Mouse (Mus musculus) limb, embryonic 11.5 days (tissue): ENCODE data around the gene Mettl6. TPM values are rescaled to one million over a fixed set of nuclear protein-coding genes. Genes with fewer than 3 reads are reported as not detected.

Source experiments
- ATAC-seq: fragments of 200-750 bp; cut with Nextera tagmentation; 2 replicates; pipeline ENCODE4 v1.8.0; 2017; ENCODE audit warnings: low read depth; ENCODE audit not compliant: insufficient number of reproducible peaks, low FRiP score, low TSS enrichment
- DNase-seq: peaks from one replicate; pipeline ENCODE4 v3.0.0-alpha.2; 2015; ENCODE audit warnings: low spot score
- H3K27ac ChIP-seq: fragments of 300-500 bp; sonication (generic); replicated peaks from 2 replicates; pipeline ENCODE4 v1.5.1; 2014; ENCODE audit warnings: low read depth, mild to moderate bottlenecking, low read length
- H3K27me3 ChIP-seq: fragments of 300-500 bp; sonication (generic); 2 replicates; pipeline ENCODE4 v1.6.1; 2014; ENCODE audit warnings: mild to moderate bottlenecking, low read length, mixed read lengths; ENCODE audit not compliant: control insufficient read depth, insufficient read depth
- H3K36me3 ChIP-seq: fragments of 300-500 bp; sonication (generic); 2 replicates; pipeline ENCODE4 v1.6.1; 2014; ENCODE audit warnings: mild to moderate bottlenecking, low read length, moderate library complexity, mixed read lengths; ENCODE audit not compliant: control insufficient read depth, insufficient read depth
- H3K4me1 ChIP-seq: fragments of 300-500 bp; sonication (generic); 2 replicates; pipeline ENCODE4 v1.6.1; 2014; ENCODE audit warnings: low read length, mixed read lengths; ENCODE audit not compliant: control insufficient read depth, insufficient read depth
- H3K4me2 ChIP-seq: fragments of 300-500 bp; sonication (generic); 2 replicates; pipeline ENCODE4 v1.6.1; 2014; ENCODE audit warnings: low read depth, mild to moderate bottlenecking, moderate library complexity; ENCODE audit not compliant: severe bottlenecking
- H3K4me3 ChIP-seq: fragments of 300-500 bp; sonication (generic); 2 replicates; pipeline ENCODE4 v1.5.1; 2014; ENCODE audit warnings: low read depth, low read length
- H3K9ac ChIP-seq: fragments of 300-500 bp; sonication (generic); 2 replicates; pipeline ENCODE4 v1.6.1; 2014; ENCODE audit warnings: mild to moderate bottlenecking, low read length
- H3K9me3 ChIP-seq: fragments of 300-500 bp; sonication (generic); 2 replicates; pipeline ENCODE4 v1.6.1; 2016; ENCODE audit warnings: low read length; ENCODE audit not compliant: control insufficient read depth
- WGBS: fragments of 180-500 bp; shearing (Covaris S2); extraction: QIAGEN DNeasy Blood & Tissue Kit; methylation state at CpG from one replicate; pipeline ENCODE4 v1.1.7; 2014; 5-methylcytosine and 5-hydroxymethylcytosine counted together
- polyA plus RNA-seq: library from polyadenylated mRNA; unstranded; fragments of >200 nt; fragmentation: Nextera tagmentation; extraction: Ambion mirVana; gene quantifications from 2 replicates; pipeline ENCODE4 v1.2.1, GENCODE M21; 2014

Mettl6 gene
- polyA plus RNA-seq, 1 experiment from 2014 or later: 92.8 TPM

DNA sequence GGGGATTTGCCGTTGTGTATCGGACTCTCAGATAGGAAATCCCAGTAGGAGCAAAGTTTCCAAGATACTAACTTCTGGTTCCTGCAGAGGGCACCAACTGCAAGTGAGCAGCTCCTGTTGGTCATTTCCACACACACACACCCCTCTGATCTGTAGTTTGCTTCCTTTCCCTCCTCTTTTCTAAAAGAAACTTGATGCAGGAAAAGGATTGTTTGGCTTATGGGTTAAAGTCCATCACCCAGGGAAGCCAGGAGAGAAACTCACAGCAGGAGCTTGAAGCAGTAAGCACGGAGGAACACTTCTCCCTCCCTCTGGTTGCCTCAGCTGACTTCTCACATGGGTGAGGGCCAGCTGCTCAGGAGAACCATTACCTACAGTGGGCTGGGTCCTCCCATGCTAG, 24.3 kb upstream of the Mettl6 start:
- H3K4me3 ChIP-seq: no peak overlapping the region
- H3K27me3 ChIP-seq: no peaks in the 10 kb centered on the region
- DNase-seq (no peak), ATAC-seq (no peak)
- no peaks in the 10 kb centered on the region for H3K4me1 ChIP-seq
- H3K4me2 ChIP-seq: no peak overlapping the region
- WGBS: 63% methylated on average over 3 of the region's 3 CpGs
- no peak overlapping the region for H3K27ac ChIP-seq
- no peaks in the 10 kb centered on the region for H3K36me3 ChIP-seq
- H3K9ac ChIP-seq: no peak overlapping the region
- no peaks in the 10 kb centered on the region for H3K9me3 ChIP-seq

- Histone ChIP-seq H3K27ac (no peak overlapping the region), H3K4me3 (no peak overlapping the region), H3K9ac (no peak overlapping the region), H3K4me1 (no peaks in the 10 kb centered on the region), H3K27me3 (no peaks in the 10 kb centered on the region), H3K36me3 (no peaks in the 10 kb centered on the region), H3K4me2 (no peak overlapping the region), H3K9me3 (no peaks in the 10 kb centered on the region)
- ATAC-seq: no peak
- DNase-seq: no peak
- WGBS: 86% methylated on average over 2 of the region's 2 CpGs
Measured at GRCm38 (mm10) chr14:31515895-31516294, 21.1 kb upstream of the Mettl6 start.

- no peaks in the 10 kb centered on the region for H3K9me3 ChIP-seq
- no peak overlapping the region for H3K4me3 ChIP-seq
- H3K9ac ChIP-seq: no peak overlapping the region
- no peak overlapping the region for H3K27ac ChIP-seq
- H3K36me3 ChIP-seq: peaks cover 17% of the 10 kb centered on the region
- no peaks in the 10 kb centered on the region for H3K4me1 ChIP-seq
- ATAC-seq: no peak
- H3K4me2 ChIP-seq: no peak overlapping the region
- DNase-seq: no peak
- no peaks in the 10 kb centered on the region for H3K27me3 ChIP-seq
- 88% methylated on average over 3 of the region's 3 CpGs for WGBS
Measured at GRCm38 (mm10) chr14:31510322-31510721, 15.5 kb upstream of the Mettl6 start.

- Histone ChIP-seq H3K36me3 (peaks cover 19% of the 10 kb centered on the region), H3K4me3 (no peak overlapping the region), H3K4me1 (no peaks in the 10 kb centered on the region), H3K4me2 (no peak overlapping the region), H3K27me3 (no peaks in the 10 kb centered on the region), H3K9ac (no peak overlapping the region), H3K27ac (no peak overlapping the region), H3K9me3 (no peaks in the 10 kb centered on the region)
- DNase-seq (no peak), ATAC-seq (no peak)
- 95% methylated on average over 2 of the region's 2 CpGs for WGBS
Measured at GRCm38 (mm10) chr14:31509911-31510310, 15.1 kb upstream of the Mettl6 start.

GRCm38 (mm10) chr14:31506456-31506855, 11.6 kb upstream of the Mettl6 start:
- Histone ChIP-seq H3K27ac (no peak overlapping the region), H3K4me2 (no peak overlapping the region), H3K36me3 (peaks cover 30% of the 10 kb centered on the region), H3K4me1 (no peaks in the 10 kb centered on the region), H3K4me3 (no peak overlapping the region), H3K9me3 (no peaks in the 10 kb centered on the region), H3K27me3 (no peaks in the 10 kb centered on the region), H3K9ac (no peak overlapping the region)
- ATAC-seq (no peak), DNase-seq (no peak)
- 95% methylated on average over 6 of the region's 6 CpGs for WGBS

DNA sequence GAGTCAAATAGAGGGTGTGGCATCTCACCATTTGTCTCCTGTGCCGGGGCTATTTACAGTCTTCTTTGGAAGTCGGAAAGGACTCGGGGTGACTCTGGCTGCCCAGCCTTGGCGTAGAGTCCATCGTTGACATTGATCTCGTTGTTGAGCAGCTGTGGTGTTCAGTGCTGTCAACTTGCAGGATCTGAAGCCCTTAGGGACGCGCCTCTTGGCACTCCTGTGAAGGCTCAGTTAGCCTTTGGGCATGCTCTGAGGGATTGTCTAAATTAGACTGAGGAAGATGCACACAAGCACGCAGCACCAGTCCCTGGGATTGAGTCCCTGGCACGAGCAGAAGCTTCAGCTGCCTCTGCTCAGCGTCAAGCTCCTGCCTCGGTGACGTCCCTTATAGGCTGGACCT, 8.6 kb upstream of the Mettl6 start:
- no peaks in the 10 kb centered on the region for H3K27me3 ChIP-seq
- H3K9me3 ChIP-seq: no peaks in the 10 kb centered on the region
- no peak overlapping the region for H3K4me3 ChIP-seq
- DNase-seq (no peak), ATAC-seq (no peak)
- H3K4me1 ChIP-seq: no peaks in the 10 kb centered on the region
- 92% methylated on average over 13 of the region's 13 CpGs for WGBS
- peaks cover 26% of the 10 kb centered on the region for H3K36me3 ChIP-seq
- no peak overlapping the region for H3K4me2 ChIP-seq
- H3K9ac ChIP-seq: no peak overlapping the region
- H3K27ac ChIP-seq: no peak overlapping the region

DNA sequence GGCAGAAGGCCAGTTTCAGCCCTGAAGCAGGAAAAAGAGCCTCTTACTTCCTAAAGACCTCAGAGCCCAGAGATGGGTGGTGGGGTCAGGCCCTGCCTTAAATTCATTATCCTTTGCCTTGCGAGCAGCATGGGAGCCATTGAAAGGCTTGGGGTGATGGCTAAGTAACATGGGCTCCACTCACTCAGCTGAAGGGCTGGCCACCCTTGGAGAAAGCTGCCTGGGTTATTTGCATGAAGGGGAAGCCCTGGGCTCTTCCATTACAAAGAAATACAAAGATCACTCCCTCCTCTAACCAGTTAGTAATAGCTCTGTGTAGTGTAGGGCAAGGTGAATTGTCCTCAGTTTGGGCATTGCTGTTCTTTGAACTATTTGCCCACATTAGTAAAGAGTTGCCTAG, 4.7 kb upstream of the Mettl6 start:
- Histone ChIP-seq H3K4me1 (peaks cover 8% of the 10 kb centered on the region), H3K9me3 (no peaks in the 10 kb centered on the region), H3K9ac (no peak overlapping the region), H3K27ac (no peak overlapping the region), H3K4me3 (no peak overlapping the region), H3K27me3 (no peaks in the 10 kb centered on the region), H3K4me2 (no peak overlapping the region), H3K36me3 (peaks cover 13% of the 10 kb centered on the region)
- WGBS: 91% methylated on average over 1 of the region's 1 CpGs
- ATAC-seq: no peak
- DNase-seq: no peak

GRCm38 (mm10) chr14:31496241-31496646, 1.4 kb upstream of the Mettl6 start:
- no peaks in the 10 kb centered on the region for H3K9me3 ChIP-seq
- H3K4me3 ChIP-seq: peak overlapping the region; percentile 89
- peaks cover 8% of the 10 kb centered on the region for H3K4me1 ChIP-seq
- ATAC-seq (no peak), DNase-seq (no peak)
- 56% methylated on average over 7 of the region's 7 CpGs for WGBS
- H3K27ac ChIP-seq: no peak overlapping the region
- peak overlapping the region; percentile 64 for H3K4me2 ChIP-seq
- H3K9ac ChIP-seq: peak overlapping the region; percentile 90; the same call in 1 of the 2 replicates
- no peaks in the 10 kb centered on the region for H3K27me3 ChIP-seq
- H3K36me3 ChIP-seq: peaks cover 10% of the 10 kb centered on the region

- ATAC-seq: no peak
- Histone ChIP-seq H3K4me2 (peak overlapping the region; percentile 64), H3K9me3 (no peaks in the 10 kb centered on the region), H3K9ac (peak overlapping the region; percentile 90), H3K4me3 (peak overlapping the region; percentile 89), H3K27ac (no peak overlapping the region), H3K36me3 (peaks cover 10% of the 10 kb centered on the region), H3K27me3 (no peaks in the 10 kb centered on the region), H3K4me1 (peaks cover 8% of the 10 kb centered on the region)
- WGBS: 7% methylated on average over 8 of the region's 8 CpGs
- DNase-seq: no peak
Measured at GRCm38 (mm10) chr14:31495538-31495937, 698 bp upstream of the Mettl6 start.
